Mouse (Mus musculus) lung, postnatal 25 days (tissue): ENCODE measurements at regions not wholly inside any gene's neighbourhood (a gene's known extent, or its start where the extent isn't known, plus 50 kb on each side); places are given as distances from the start of the nearest gene placed in this dataset.

Source experiments
- DNase-seq: peaks from one replicate; pipeline ENCODE4 v3.0.0; 2022; ENCODE audit warnings: low spot score

GRCm38 (mm10) chr12:27604061-27604679 is 261.8 kb upstream of the Sox11 start:
- no peak for DNase-seq

- peak; percentile 46 for DNase-seq
Observed at GRCm38 (mm10) chr12:27599149-27599548, 256.8 kb upstream of the Sox11 start.

- no peak for DNase-seq
Observed at GRCm38 (mm10) chr12:27597878-27598277, 255.5 kb upstream of the Sox11 start.

GRCm38 (mm10) chr12:27597322-27597721 is 254.9 kb upstream of the Sox11 start:
- DNase-seq = no peak

- DNase-seq = no peak
Observed at GRCm38 (mm10) chr12:27595576-27595975, 253.2 kb upstream of the Sox11 start.

GRCm38 (mm10) chr12:27593436-27593835 is 251.1 kb upstream of the Sox11 start:
- no peak for DNase-seq

- no peak for DNase-seq
Observed at GRCm38 (mm10) chr12:27576109-27576700, 233.8 kb upstream of the Sox11 start.

- DNase-seq = no peak
Observed at GRCm38 (mm10) chr12:27575629-27576028, 233.3 kb upstream of the Sox11 start.

GRCm38 (mm10) chr12:27567250-27567649 is 224.9 kb upstream of the Sox11 start:
- no peak for DNase-seq

- DNase-seq = no peak
Observed at GRCm38 (mm10) chr12:27565965-27566507, 223.7 kb upstream of the Sox11 start.

GRCm38 (mm10) chr12:27564641-27565306 is 222.4 kb upstream of the Sox11 start:
- DNase-seq = no peak

GRCm38 (mm10) chr12:27563900-27564299 is 221.5 kb upstream of the Sox11 start:
- no peak for DNase-seq

- no peak for DNase-seq
Observed at GRCm38 (mm10) chr12:27552809-27553208, 210.4 kb upstream of the Sox11 start.

- no peak for DNase-seq
Observed at GRCm38 (mm10) chr12:27538210-27538609, 195.8 kb upstream of the Sox11 start.

GRCm38 (mm10) chr12:27537507-27537906 is 195.1 kb upstream of the Sox11 start:
- no peak for DNase-seq

GRCm38 (mm10) chr12:27537017-27537416 is 194.6 kb upstream of the Sox11 start:
- DNase-seq = no peak

GRCm38 (mm10) chr12:27525604-27526003 is 183.2 kb upstream of the Sox11 start:
- DNase-seq = no peak

- no peak for DNase-seq
Observed at GRCm38 (mm10) chr12:27513253-27513652, 170.9 kb upstream of the Sox11 start.

GRCm38 (mm10) chr12:27508226-27508560 is 165.8 kb upstream of the Sox11 start:
- DNase-seq = no peak

- no peak for DNase-seq
Observed at GRCm38 (mm10) chr12:27507523-27508225, 165.3 kb upstream of the Sox11 start.

GRCm38 (mm10) chr12:27502716-27503486 is 160.5 kb upstream of the Sox11 start:
- no peak for DNase-seq

GRCm38 (mm10) chr12:27500516-27500915 is 158.1 kb upstream of the Sox11 start:
- DNase-seq = no peak
